Mouse (Mus musculus): ENCODE measurements around the gene N4bp3. TPM values are rescaled to one million over a fixed set of nuclear protein-coding genes. Genes with fewer than 3 reads are reported as not detected.

N4bp3 gene
- total and polyA plus RNA-seq, 3 experiments = 19.1 to 22.1 (median 21.2) TPM

GRCm38 (mm10) chr11:51653736-51654135 is 3.1 kb upstream of the N4bp3 start:
- in situ Hi-C loops (cut with MboI; ENCODE audit: low pct_ligation_motif_present, low pct_unique_long_range_greater_than_20kb, low sequenced_read_pairs) (no loop called here), dilution Hi-C loops (cut with MboI; ENCODE audit: extremely low pct_ligation_motif_present, extremely low pct_unique_long_range_greater_than_20kb, low sequenced_read_pairs) (no loop called here)
- Histone ChIP-seq H3K4me1 (ENCODE audit: control insufficient read depth in 1 of 2, insufficient read depth in 2 of 2) (peaks cover 8 to 19% of the 10 kb centered on the region in 2 experiments), H3K27me3 (replicated peaks) (no peaks in the 10 kb centered on the region), H3K36me3 (replicated peaks in 1 of 2; ENCODE audit: control insufficient read depth in 1 of 2, insufficient read depth in 1 of 2, low read length in 1 of 2) (peaks cover 5 to 21% of the 10 kb centered on the region in 2 experiments), H3K4me3 (replicated peaks in 1 of 3; ENCODE audit: low read depth in 2 of 3, low read length in 2 of 3, poor library complexity in 1 of 3) (no peak overlapping the region), H3K27ac (ENCODE audit: insufficient read depth, low read depth) (no peak overlapping the region), H3K9me3 (replicated peaks; ENCODE audit: low read length) (peaks cover 8% of the 10 kb centered on the region), H3K4me2 (ENCODE audit: insufficient read depth, low read depth, poor library complexity, severe bottlenecking) (no peak overlapping the region), H3K79me2 (replicated peaks; ENCODE audit: control insufficient read depth, extremely low read depth, insufficient read depth, poor library complexity, severe bottlenecking) (peaks cover 2% of the 10 kb centered on the region; the same call in 1 of the 2 replicates), H3K9ac (ENCODE audit: insufficient read depth, low read depth) (no peak overlapping the region)
- no peak for DNase-seq (ENCODE audit: extremely low read depth)
- TF ChIP-seq SMC3 (IDR thresholded peaks at IDR 0.05; ENCODE audit: low read depth, low read length) (no peak), POLR2AphosphoS2 (IDR thresholded peaks at IDR 0.05; ENCODE audit: low read depth, low read length) (no peak), TBP (conservative IDR thresholded peaks at IDR 0.05; ENCODE audit: low read depth, low read length) (no peak), ZNF384 (IDR thresholded peaks at IDR 0.05; ENCODE audit: low read depth, low read length) (no peak), JUN (IDR thresholded peaks at IDR 0.05; ENCODE audit: insufficient read depth, low read depth, low read length) (no peak)

DNA sequence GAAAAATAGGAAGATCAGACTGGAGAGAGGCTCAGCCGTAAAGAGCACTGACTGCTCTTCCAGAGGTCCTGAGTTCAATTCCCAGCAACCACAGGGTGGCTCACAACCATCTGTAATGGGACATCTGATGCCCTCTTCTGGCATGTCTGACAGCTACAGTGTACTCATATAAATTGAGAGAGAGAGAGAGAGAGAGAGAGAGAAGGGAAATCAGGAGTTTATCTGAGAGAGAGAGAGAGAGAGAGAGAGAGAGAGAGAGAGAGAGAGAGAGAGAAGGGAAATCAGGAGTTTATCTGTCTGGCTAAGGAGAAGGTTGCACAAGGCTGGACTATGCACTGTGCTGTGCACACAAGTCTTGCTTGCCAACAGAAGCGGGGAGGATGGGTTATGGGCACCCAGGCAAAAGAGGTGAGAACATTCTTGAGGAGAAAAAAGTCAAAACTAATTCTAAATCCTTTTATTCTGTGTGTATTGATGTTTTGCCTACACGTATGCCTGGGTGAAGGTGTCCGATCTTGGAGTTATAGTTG is 2.3 kb upstream of the N4bp3 start:
- H3K79me2 ChIP-seq (replicated peaks; ENCODE audit: control insufficient read depth, extremely low read depth, insufficient read depth, poor library complexity, severe bottlenecking) = peaks cover 6% of the 10 kb centered on the region; the same call in 1 of the 2 replicates
- H3K4me2 ChIP-seq (ENCODE audit: insufficient read depth, low read depth, poor library complexity, severe bottlenecking) = no peak overlapping the region
- dilution Hi-C loops (cut with MboI; ENCODE audit: extremely low pct_ligation_motif_present, extremely low pct_unique_long_range_greater_than_20kb, low sequenced_read_pairs) (no loop called here), in situ Hi-C loops (cut with MboI; ENCODE audit: low pct_ligation_motif_present, low pct_unique_long_range_greater_than_20kb, low sequenced_read_pairs) (no loop called here)
- peaks cover 5 to 26% of the 10 kb centered on the region in 2 experiments for H3K36me3 ChIP-seq (replicated peaks in 1 of 2; ENCODE audit: control insufficient read depth in 1 of 2, insufficient read depth in 1 of 2, low read length in 1 of 2)
- H3K4me1 ChIP-seq (ENCODE audit: control insufficient read depth in 1 of 2, insufficient read depth in 2 of 2) = peaks cover 14 to 21% of the 10 kb centered on the region in 2 experiments
- H3K27me3 ChIP-seq (replicated peaks) = no peaks in the 10 kb centered on the region
- peaks cover 8% of the 10 kb centered on the region for H3K9me3 ChIP-seq (replicated peaks; ENCODE audit: low read length)
- TF ChIP-seq BHLHE40 (IDR thresholded peaks at IDR 0.05; ENCODE audit: low read depth, low read length) = no peak
- peak in 1 of 2 experiments; percentile 34; a peak in 2 of 4 replicates for TF ChIP-seq CTCF (conservative IDR thresholded peaks at IDR 0.05 in 1 of 2, IDR thresholded peaks at IDR 0.05 in 1 of 2; ENCODE audit: low read depth in 2 of 2, low read length in 2 of 2)
- H3K9ac ChIP-seq (ENCODE audit: insufficient read depth, low read depth) = no peak overlapping the region
- DNase-seq (ENCODE audit: extremely low read depth) = no peak
- no peak overlapping the region for H3K27ac ChIP-seq (ENCODE audit: insufficient read depth, low read depth)
- H3K4me3 ChIP-seq (replicated peaks in 1 of 3; ENCODE audit: low read depth in 2 of 3, low read length in 2 of 3, poor library complexity in 1 of 3) = no peak overlapping the region

GRCm38 (mm10) chr11:51650261-51650660 is 381 bp downstream of the N4bp3 start:
- no peak for TF ChIP-seq MAZ (IDR thresholded peaks at IDR 0.05; ENCODE audit: low read depth, low read length)
- TF ChIP-seq SIN3A (IDR thresholded peaks at IDR 0.05; ENCODE audit: low read length) = peak; percentile 1; the same call in 1 of the 2 replicates
- no peak for TF ChIP-seq SMC3 (IDR thresholded peaks at IDR 0.05; ENCODE audit: low read depth, low read length)
- H3K9me3 ChIP-seq (replicated peaks; ENCODE audit: low read length) = peaks cover 8% of the 10 kb centered on the region
- H3K4me2 ChIP-seq (ENCODE audit: insufficient read depth, low read depth, poor library complexity, severe bottlenecking) = peak overlapping the region; percentile 41
- peak overlapping the region; percentile 61 for H3K9ac ChIP-seq (ENCODE audit: insufficient read depth, low read depth)
- peak overlapping the region; percentile 12; the same call in 1 of the 2 replicates for H3K27ac ChIP-seq (ENCODE audit: insufficient read depth, low read depth)
- H3K36me3 ChIP-seq (replicated peaks in 1 of 2; ENCODE audit: control insufficient read depth in 1 of 2, insufficient read depth in 1 of 2, low read length in 1 of 2) = peaks cover 4 to 31% of the 10 kb centered on the region in 2 experiments
- no peaks in the 10 kb centered on the region for H3K27me3 ChIP-seq (replicated peaks)
- no peak for DNase-seq (ENCODE audit: extremely low read depth)
- H3K4me3 ChIP-seq (replicated peaks in 1 of 3; ENCODE audit: low read depth in 2 of 3, low read length in 2 of 3, poor library complexity in 1 of 3) = peak overlapping the region; percentile 80 to 99 (median 80)
- dilution Hi-C loops (cut with MboI; ENCODE audit: extremely low pct_ligation_motif_present, extremely low pct_unique_long_range_greater_than_20kb, low sequenced_read_pairs) (no loop called here), in situ Hi-C loops (cut with MboI; ENCODE audit: low pct_ligation_motif_present, low pct_unique_long_range_greater_than_20kb, low sequenced_read_pairs) (no loop called here)
- H3K79me2 ChIP-seq (replicated peaks; ENCODE audit: control insufficient read depth, extremely low read depth, insufficient read depth, poor library complexity, severe bottlenecking) = peaks cover 6% of the 10 kb centered on the region; the same call in 1 of the 2 replicates
- H3K4me1 ChIP-seq (ENCODE audit: control insufficient read depth in 1 of 2, insufficient read depth in 2 of 2) = peaks cover 31 to 48% of the 10 kb centered on the region in 2 experiments
